Mouse (Mus musculus) c-Kit-negative CD71-positive TER-119-positive erythroid progenitor cells, embryonic 14.5 days (primary cell): Measurements from ENCODE around the gene Gnaq.

Experiments
- DNase-seq: peaks from one replicate; pipeline ENCODE4 v3.0.0-alpha.2; 2013; ENCODE audit warnings: low read depth, low spot score

Gnaq gene

DNA sequence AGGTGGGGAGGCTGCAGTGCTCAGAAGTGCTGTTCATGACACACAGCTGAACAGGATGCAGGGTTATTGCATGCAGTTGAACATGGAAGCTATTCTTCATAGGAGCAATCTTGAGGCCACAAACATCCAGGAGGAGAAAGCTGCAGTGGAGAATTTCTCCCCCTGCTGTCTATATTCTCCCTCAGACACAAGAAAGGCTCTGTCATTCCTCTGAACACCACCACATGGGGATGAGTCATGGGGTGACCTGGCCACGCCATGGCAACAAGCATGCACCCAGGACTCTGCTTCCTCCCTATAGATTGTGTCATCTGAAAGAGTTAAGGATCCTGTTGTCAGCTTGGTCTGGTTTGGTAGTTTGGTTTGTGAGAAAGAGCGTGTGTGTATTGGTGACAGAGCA lies 239.0 kb downstream of the Gnaq start:
- no peak for DNase-seq

DNA sequence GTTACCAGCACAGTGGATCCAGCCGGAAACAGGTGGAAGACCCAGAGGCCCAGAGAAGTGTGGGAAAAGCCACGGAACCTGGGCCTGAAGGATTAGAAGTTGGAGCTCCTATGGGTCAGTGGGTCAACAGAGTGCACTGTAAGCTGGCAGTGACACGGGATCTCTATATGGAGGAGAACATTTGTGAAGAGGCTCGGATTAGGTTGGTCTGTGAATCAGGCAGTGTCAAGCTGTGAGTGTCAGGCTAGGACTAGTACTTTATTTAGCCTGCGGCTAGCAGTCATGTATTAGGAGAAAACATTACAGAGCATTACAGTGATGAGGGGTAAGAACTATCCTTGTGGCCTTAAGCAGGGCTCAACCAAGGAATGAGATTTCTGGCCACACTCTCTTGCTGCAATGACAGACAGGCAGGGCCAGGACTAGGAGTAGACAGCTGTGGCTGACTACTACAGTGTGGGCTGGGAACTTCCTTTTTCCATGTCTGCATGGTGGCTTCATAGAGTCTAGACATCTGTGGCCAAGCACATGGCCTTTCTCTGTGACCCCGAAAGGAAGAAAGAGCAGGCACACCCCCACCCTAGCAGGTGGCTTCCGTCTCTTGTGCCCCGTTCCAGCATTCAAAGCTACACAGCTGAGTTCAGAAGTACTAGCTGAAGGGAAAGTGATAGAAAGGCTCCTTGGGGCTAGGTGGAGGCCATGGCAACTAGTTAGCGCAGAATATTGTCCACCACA lies 240.3 kb downstream of the Gnaq start:
- DNase-seq: no peak

GRCm38 (mm10) chr19:16375881-16376280 lies 243.2 kb downstream of the Gnaq start:
- DNase-seq: no peak

DNA sequence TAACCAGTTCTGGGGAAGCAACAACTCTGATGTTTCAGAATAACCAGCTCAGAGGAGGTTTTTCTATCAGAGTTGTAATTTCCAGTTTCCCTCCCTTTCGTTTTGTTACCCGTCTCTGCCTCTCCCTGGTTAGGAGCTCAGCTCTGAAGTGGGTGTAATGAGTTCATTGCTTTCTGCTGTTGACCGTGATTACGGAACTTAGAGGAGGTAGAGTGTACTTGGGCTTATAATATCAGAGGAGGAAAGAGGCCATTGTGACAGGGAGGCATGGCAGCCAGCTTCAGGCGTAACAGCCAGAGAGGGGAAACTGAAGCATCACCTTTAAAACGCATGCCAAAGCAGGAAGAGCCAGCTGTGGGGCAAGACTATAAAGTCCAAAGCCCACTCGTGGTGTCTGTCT lies 245.9 kb downstream of the Gnaq start:
- DNase-seq: no peak

DNA sequence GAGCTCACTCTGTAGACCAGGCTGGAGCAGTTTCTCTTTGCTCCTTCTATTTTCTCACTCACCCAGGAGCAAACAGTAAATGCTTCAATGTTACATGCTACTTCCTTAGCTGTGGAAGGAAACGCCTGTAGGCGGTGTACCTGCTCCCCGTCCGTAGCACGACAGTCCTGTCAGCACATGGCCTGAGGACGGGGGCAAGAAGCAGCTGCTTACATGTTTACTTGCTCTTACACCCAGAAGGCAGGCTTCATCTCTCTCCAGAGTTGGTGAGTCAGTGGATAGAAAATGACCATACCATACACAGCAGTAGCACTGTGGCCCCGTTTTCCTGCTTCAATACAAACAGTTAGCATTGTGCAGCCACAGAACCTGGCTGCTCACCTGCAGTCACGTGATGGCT lies 247.1 kb downstream of the Gnaq start:
- no peak for DNase-seq

GRCm38 (mm10) chr19:16382392-16382791 lies 249.8 kb downstream of the Gnaq start:
- no peak for DNase-seq

GRCm38 (mm10) chr19:16383127-16383526 lies 250.5 kb downstream of the Gnaq start:
- DNase-seq: no peak

- no peak for DNase-seq
Observed at GRCm38 (mm10) chr19:16384094-16384493, 251.5 kb downstream of the Gnaq start.

- DNase-seq: no peak
Observed at GRCm38 (mm10) chr19:16384957-16385356, 252.3 kb downstream of the Gnaq start.

GRCm38 (mm10) chr19:16386514-16386913 lies 253.9 kb downstream of the Gnaq start:
- DNase-seq: no peak

- no peak for DNase-seq
Observed at GRCm38 (mm10) chr19:16390192-16390795, 257.7 kb downstream of the Gnaq start.

DNA sequence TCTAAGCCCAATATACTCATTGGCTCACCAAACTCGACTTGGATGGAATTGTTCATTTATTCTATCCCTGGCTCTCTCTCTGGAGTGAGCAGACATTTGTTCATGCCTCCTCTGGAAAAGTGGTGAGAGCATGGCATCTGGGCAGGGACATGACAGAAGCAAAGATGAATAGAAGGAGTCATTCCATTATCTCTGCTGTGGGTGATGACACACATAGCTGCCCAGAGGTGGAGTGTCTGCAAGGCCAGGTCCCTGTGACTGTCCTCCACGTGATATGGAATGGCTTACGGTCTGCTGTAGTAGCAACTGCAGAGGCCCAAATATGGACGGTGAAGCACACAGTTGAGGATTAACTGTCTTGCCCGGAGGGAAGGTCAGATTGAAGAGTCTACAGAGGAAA lies 261.8 kb downstream of the Gnaq start:
- DNase-seq: no peak

- DNase-seq: no peak
Observed at GRCm38 (mm10) chr19:16403101-16403500, 270.5 kb downstream of the Gnaq start.

- no peak for DNase-seq
Observed at GRCm38 (mm10) chr19:16407727-16408126, 275.1 kb downstream of the Gnaq start.

DNA sequence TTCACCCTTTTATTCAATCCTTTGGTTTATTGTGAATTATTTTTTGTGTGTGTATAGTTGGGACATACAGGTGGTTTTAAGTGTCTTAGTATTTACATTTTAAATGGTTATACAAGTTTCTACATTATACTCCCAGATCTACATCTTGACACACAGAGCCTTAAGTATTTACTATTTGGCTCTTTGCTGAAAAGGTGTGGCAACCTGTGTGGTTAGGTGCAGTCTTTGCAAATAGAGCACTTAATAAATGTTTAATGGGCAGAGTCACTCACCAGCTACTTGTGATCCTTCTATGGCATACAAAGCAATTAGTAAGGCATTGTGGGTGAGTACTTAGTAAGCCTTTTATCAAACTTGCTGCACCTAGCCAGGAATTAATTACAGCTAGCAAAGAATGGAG lies 278.7 kb downstream of the Gnaq start:
- DNase-seq: no peak

- no peak for DNase-seq
Observed at GRCm38 (mm10) chr19:16418086-16418663, 285.5 kb downstream of the Gnaq start.

DNA sequence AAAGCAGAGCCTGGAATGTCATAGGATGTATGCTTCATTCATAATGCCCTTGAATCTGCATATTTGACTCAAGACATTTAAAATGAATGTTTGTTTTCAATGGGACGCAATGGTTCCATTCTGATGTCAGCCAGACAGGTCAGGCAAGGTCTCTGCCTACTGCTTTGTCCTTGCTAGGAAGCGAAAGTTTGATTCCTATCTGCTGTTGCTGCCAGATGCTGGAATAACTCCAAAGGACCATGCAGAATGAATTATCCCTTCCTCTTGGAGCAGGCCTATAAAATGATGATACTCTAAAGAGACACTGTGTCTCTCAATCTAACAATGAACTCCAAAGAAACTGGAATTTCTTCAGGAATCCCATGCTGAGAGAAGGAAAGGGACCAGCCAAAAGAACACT lies 293.0 kb downstream of the Gnaq start:
- no peak for DNase-seq

DNA sequence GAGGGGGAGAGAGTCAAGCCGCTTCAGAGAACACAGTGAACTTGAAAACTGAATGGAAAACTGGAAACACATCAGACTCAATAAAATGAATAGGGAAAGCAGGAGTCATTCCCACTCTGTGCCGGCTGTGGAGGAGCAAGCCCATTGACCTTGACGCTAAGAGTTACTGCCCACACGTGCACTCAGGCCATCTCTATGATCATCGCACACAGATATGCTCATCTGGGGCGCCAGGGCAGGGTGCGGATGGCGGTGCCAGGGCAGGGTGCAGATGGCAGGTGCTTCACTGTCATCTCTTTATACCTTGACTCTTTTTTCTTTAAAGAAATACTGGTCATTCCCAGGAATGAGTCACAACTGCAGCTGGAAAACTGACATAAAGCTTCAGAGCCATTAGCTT lies 298.7 kb downstream of the Gnaq start:
- DNase-seq: no peak

DNA sequence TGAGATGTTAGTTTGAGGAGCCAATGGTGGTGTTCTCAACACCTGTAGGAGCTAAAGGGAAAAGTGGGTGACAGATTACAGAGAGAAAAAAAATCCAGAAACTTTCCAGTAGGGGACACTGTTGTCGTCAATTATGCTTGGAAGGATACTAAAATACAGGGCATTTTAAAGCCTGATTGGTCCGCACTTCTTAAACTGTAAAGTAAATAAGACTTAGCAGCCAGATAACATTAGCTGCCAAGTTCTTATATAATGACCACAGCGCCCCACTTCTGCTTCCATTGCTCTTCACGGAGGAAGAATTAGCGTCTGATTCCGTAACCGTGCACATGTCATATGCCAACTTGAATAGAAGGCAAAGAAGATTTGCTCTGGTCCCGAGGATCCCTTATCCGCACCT lies 302.2 kb downstream of the Gnaq start:
- no peak for DNase-seq

DNA sequence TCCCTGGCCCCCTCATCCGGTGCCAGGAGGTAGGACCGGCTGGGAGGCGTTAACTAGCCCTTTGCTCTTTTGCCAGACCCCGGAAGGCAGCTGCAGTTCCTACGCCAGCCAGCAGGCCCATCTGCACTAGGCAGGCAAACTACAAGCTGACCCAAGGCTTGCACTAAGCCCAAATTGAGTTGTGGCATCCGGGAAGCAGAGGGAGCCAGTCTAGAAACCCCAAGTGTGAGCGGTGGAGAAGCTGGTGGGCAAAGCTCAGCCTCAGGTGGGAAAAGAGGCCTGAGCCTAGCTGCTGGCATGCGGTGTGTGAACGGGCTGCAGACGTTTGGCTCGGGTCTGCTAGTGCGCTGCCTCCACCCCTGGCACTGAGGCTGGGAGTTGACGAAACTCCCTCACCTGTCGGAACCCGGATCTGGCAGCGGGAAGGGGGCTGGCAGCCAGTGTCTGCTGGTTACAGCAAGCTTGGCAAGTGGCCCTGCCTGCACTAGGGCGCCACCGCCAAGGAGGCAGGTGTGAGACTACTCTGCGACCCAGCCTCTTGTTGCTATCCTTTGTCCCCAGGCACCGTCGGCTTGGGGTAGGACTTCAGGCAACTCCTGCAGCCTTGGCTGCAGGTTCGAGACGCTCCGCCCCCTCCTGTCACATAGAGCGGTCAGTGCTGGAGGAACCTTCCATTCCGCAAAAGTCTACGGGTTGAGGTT lies 303.1 kb downstream of the Gnaq start, which contains the start of gene Gna14:
Gene Gna14 (plus strand): TSS at position 232 of the 701 bp plus-strand sequence.
- DNase-seq: no peak

- DNase-seq: no peak
Observed at GRCm38 (mm10) chr19:16436335-16437169, 303.9 kb downstream of the Gnaq start.
